Mouse (Mus musculus) layer of hippocampus, postnatal 10 days (tissue): Measurements from ENCODE around the gene Smug1. TPM values are rescaled to one million over a fixed set of nuclear protein-coding genes. Genes with fewer than 3 reads are reported as not detected.
A peak's percentile ranks its signal among the peaks of the same experiment; 100 is the strongest.

Source experiments
- DNase-seq, 2 experiments: peaks; one replicate each; pipeline ENCODE4 v3.0.0; 2021; ENCODE audit warnings: low spot score in 2 of 2
- long read RNA-seq: library from polyadenylated mRNA; stranded (forward); transcript quantifications from one replicate; pipeline ENCODE4 v2.0.0, GENCODE M21; 2023
- total RNA-seq, 2 experiments: library from RNA; stranded (reverse); gene quantifications; 2 replicates each; pipeline ENCODE4 v1.2.3; 2021

Gene Smug1
- 10 to 100 TPM; 15.1 to 17.4 TPM for total RNA-seq
- long read RNA-seq, partial matches to known transcripts: 6 of 7 reads
- long read RNA-seq, other reads (novel, unspliced or antisense): 1 of 7 reads

DNA sequence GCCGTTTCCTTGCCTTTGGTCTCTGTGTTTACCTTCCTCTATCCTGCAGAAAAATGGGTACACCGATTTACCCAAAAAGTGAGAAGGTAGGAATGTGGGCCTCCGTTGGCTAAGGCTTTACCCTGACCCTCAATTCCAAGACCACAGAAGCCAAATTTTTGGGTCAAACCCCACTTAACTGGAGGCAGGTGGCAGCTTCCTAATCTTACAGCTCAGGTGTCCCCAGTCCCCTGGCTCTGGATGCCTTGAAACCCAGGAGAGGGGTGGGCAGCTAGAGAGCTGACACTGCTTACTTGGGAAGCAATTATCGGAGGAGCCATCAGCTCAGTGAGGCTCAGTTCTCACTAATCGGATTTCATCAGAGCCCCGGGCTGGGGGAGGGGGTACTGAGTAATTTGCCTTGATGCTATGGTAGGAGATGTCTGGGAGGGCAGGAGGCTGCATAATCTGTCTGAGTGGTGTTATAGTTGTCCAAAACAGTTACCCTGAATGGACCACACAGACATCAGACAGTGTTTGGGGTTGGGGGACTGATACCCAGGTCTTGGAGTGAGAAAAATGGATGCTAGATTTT, at the start of gene Smug1:
TSS of gene Smug1 (minus strand) at position 51 of the 574 bp plus-strand sequence.
- no peak for DNase-seq

DNA sequence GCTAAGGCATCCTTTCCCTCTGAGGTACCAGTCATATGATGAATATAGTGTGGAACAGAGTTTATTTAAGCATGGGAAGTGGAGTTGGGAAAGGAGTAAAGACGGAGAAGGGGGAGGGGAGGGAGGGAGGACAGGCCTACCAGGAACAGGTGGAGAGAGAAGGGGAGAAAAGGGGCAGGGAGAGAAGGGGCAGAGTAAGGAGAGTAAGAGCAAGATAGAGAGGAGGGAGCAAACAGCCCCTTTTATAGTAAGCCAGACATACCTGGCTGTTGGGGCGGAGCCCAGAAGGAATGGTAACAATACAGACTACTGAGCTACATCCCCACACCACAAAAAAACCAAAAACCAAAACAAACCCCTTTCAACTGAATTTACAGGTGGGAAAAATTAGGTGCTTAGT, 49.2 kb upstream of the Smug1 start:
- no peak for DNase-seq

DNA sequence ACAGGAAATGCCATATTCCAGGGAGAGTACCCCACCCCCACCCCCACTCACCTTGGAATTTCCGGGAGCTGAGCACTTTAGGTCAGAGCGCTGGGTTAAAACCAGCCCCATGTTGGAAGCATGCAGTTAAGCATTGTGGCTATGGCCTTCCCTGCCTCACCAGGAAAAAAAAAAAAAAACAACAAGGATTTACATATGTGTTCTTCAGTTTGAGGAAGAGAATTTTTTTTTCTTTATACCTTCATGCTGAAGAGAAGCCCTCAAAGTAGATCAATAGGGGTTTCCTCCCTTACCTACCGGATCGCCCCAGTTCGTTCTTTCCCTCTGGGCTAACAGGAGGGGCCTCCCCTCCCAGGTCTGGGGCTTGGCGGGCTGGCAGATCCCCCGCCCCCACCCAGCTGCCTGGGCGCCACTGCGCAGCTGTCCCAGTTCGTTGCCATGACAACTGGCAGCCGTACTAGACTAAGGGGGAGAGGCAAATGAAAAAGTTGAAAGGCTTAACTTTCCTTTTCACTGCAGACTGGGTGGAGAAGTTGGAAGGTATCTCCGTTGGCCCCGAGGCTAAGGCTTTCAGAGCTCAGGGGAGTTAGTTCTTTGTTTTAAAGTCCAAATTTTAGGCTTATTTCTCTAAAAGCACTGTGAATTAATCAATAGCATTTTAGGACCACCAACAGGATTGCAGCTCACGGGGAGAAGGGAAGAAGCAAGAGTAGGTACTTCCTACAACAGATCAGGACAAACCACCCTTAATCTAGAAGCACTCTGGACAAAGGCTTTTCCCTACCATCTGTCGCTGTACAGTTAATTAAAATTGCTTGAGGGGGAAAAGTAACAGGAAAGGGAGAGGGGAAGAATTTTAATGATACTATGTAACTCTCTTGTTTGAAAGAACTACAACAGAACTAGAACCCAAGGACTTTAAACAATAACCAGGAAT, 48.3 kb upstream of the Smug1 start:
- DNase-seq: peak; percentile 87 to 92

DNA sequence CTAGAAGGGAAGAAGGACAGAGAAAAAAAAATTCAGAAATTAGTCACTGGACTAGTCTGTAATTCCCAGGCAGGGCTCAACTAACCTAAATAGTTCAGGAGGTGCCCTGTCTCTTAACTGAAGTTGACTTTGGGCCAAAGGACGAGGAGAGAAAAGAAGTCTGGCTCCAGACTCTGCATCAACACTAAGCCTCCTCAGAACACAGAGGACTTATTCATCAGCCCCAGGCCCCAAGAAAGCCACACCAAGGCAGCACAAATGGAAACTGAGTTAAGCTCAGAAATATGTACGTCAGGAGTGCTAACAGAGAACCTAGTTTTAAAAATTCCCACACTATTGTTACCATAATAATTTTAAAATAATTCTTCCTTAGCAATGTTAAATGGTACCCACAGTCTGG, 47.3 kb upstream of the Smug1 start:
- DNase-seq: no peak

DNA sequence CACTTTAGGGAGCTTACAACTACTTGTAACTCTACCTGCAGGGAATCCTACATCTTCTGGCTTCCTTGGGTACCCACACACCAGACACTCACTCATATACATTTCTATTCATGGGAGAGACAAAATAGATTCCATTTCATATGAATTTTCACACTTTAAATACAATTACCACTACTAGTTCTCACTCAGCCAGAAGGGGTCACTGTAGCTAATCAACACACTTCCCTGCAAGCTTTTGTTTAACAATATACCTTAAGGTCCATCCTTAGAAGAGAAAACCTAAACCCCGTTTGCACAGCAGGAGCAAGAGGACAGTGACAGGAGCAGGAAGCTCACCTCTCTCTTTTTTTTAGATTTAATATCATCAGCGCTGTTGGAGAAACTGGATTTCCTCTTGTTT, 38.3 kb upstream of the Smug1 start:
- no peak for DNase-seq

DNA sequence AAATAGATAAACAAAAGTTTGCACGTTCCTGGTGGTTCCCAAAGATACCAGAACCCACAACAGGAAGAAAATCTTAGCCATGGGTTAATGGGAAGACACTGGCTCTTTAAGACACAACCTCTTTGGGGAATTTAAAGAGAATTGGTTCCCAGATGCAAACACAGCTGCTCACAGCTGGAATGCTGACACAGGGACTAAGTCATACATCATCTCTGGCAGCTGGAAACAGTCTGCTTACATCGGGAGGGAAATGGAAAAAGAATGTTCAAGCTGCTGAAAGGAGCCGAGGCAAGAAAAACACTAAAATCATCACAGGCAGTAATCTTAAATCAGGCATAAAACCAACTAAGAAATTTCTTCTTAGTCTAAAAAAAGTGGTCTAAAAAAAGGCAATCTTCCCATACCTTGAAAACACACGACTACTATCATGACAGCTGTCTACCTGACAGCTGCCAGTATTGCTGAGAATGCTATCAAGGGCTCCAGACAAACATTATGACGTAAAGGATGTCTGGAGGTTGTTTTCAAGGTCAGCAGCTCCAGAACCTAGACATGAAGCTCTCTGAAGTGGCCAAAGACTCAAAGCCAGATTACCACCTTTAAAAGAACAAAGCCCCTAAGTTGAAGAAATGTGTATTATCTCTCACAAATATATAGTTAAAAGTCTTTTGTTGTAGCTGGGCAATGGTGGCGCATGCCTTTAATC, 35.3 kb upstream of the Smug1 start:
- no peak for DNase-seq

DNA sequence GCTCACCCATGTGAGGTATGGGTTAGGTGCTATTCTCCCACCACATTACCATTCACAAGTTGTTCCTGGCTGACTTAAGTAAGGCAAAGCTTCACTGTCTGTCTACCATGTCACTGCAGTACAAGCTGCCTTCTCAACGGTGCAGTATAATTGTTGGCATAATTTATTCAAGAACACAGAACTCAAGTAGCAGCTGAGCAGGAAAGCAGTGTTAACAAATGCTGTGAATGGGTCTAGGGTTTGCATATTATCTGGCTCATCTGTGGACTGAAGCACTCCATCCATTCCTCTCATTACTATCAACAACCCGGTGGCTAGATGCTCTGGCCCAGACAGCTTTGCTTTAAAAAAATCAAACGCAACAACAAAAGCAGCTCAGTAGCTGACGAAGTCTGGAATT, 30.9 kb upstream of the Smug1 start:
- DNase-seq: no peak

DNA sequence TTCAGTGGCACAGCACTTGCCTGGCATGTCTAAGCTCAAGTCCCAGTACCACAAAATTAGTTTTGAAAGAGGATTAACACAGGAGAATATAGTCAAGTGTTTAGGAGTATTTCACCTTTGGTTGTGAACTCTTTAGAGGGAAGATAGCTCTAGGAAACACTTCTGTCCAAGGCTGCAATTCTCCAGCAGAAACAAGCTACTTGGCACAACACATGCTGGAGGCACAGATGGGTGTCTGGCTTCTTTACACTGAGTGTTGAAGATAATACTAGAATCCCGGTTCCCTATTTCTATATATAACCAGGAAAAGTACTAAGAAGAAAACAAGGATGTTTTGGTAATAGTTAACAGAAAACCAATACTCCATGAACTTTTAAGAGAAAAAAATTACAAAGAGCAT, 29.9 kb upstream of the Smug1 start:
- DNase-seq: no peak

DNA sequence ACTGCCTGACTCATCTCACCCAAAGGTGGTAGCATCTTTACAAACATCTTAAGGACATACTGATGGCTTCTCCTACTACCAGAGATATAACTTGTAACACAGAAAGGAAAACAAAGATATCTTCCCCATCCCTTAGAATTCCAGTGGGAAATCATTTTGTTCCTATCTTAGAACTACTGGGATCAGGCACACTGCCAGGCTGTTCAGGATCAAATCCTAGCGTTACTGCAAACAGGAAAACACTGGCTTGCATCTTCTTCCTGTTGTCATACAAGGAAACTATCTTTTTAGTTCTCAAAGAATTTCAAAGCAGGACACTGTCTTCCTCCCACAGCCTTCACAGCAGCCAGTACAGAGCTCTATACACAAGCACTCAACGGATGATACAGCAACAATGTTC, 26.7 kb upstream of the Smug1 start:
- no peak for DNase-seq

DNA sequence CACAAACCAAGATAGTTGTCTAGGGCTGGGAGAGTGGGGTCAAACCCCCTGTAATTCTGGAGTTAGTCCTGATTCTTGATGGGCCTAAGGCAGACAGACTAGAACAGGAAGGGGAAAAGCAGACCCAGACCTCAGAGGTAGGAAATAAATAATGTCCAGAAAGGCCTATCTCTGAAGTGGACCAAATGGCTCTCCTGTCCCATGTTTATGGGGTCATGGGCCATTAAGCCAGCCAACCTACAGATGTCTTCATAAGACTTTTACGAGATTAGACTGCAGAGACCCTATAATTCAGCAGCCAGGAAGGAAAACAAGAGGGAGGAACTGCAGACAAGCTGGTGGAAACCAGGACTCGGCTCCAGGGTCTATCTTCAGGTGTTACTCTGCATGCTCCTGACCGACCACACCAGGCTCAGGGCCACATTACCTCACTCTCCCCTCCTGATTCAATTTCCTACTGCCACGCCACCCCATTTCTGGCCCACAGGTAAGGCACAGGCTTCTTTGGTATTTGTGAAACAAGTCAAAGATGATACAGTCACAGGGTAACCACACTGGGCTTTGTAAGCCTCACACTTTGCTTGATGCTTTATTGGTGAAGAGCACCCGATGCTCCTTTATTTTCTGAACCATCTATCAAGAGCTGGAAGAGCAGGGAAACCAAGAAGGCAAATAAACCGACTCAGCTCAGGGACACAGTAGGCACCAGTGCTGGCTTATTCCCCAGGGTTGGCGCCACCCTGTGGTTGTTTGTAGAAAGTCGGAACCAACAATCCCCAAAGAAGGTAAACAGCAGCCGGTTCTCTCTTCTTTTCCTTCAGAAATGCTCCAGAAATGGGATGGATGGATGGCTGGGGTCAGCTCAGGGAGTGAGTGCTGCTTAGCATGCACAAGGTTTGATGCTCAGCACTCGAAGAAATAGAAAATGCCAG, 23.9 kb upstream of the Smug1 start:
- peak; percentile 68 to 74 for DNase-seq

DNA sequence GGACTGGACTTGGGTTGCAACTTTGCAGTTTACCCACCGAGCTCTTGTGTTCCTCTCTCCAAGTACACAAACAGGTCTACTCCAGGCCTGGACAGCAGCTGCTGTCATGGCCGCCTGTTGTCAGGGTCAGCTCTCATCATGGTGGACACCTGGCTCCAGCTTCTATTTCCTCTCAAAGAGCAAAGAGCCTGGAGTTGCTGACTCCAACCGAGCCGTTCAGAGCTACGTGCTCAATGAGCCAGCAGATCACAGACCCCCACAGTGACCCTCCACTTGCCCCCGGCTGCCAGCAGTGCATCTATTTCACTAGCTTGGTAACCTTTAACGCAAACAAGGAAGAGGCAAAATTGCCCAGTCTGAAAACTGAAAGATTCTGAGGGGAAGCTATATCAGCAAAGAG, 23.2 kb upstream of the Smug1 start:
- DNase-seq: no peak

DNA sequence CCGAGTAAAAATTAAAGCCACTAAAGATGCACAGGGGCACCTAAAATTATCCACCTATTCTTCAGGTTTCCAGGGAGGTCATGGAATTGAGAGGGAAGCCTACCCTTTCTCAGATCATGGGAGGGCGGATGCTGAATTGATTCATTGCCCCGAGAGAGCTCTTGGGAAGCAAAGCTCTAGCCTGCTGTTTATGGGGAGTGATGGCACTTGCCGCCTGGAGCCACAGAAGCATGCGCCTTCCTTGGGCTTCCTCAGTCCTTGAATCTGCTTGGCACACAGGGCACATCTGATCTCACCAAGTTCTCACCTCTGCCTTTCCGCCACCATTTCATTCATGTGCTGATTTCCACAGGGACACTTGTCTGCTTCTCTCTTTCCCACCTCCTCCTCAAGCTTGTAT, 20.9 kb upstream of the Smug1 start:
- no peak for DNase-seq

DNA sequence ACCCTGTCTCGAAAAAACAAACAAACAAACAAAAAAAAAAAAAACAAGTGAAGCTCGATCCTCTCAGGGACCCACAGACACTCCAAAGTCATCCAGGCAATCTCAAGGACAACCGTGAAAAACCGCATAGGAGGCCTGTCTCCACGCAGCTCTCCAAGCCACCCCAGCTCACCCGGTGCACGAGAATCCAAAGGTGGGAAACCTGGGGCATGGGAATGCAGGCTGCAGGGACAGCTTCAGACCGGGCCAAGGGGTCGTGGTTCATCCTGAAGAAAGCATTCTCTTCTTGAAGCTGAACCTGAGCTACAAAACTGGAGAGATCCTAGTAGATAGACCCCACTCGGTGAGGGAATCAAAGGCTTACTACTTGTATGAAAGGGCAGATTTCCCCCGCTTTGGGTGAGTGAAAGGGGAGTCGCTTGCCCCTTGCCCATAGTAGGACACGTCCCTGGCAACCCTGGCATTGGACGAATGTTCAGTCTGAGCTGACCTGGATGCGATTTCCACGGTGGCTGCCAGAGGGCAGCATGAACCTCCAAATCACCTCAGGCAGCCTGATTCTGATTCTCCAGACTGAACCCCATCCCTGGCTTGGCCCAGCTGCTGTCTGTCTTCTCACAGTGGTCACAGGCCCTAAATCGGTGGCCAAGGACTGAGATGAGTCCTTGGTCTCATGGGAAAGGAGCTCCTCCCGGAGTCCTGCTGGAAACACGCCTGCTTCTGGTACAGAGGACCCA, 18.7 kb upstream of the Smug1 start:
- DNase-seq: peak; percentile 59 to 77

DNA sequence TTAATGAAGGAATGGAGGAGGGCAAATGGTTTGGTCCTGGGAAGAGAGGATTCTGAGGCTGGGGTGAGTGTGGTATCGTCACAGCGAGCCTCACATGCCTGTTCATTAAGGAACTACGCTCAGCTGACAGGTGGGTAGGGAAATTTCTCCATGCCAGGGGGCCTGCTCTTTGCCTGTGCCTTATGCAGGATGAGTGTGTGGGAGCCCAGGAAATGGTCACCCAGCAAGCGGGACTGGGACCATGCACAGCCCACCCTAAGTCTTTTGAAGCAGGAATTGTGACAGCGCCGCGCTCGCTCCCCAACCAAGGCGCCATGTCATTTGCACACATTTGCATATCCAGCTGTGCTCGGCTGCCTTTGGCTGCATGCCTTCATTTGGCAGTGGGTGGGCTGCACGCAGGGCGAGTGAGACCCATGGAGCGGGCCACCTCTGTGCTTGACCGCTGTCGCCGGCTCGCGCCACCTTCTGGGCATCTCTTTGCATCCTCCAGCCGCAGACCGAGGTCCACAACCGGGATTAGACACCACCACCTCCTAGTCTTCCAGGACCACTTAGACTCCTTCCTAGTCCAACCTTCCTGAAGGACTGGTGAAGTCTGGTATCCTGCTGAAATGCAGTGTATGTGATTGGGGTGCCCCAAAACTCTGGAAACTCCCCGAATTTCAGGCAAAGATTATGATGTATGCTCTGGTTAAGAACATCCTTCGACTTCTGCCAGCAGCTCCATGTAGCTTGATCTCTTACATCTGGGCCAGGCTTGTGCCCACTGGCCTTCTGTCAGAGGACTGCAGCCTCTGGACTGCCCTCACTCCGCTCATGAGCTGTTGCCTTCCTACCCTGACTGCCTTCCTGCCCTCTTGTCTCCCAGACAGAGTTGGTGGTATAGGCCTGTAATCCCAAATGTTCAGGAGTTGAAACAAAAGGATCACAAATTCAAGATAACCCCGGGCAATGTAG, 17.0 kb upstream of the Smug1 start:
- DNase-seq: peak; percentile 47 to 62

DNA sequence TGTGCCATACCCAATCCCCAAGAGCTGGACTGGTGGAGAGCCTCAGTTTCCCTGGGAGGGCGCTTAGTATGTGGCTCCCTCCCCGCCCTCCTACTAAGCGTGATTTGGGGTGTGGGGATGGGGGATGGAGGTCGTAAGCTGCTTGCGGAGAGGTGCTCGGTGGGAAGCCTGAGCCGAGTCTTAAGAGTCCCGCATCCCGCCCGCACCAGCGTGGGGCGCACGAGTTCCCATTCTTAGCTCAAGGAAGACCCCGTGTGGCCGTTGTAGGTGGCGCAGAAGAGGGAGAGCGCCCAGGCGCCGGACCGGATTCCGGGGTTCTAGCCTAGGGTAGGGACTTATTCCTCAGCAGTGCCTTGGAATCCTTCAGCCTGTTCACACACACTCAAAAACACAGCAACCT, 16.2 kb upstream of the Smug1 start:
- DNase-seq: peak; percentile 72 to 76

DNA sequence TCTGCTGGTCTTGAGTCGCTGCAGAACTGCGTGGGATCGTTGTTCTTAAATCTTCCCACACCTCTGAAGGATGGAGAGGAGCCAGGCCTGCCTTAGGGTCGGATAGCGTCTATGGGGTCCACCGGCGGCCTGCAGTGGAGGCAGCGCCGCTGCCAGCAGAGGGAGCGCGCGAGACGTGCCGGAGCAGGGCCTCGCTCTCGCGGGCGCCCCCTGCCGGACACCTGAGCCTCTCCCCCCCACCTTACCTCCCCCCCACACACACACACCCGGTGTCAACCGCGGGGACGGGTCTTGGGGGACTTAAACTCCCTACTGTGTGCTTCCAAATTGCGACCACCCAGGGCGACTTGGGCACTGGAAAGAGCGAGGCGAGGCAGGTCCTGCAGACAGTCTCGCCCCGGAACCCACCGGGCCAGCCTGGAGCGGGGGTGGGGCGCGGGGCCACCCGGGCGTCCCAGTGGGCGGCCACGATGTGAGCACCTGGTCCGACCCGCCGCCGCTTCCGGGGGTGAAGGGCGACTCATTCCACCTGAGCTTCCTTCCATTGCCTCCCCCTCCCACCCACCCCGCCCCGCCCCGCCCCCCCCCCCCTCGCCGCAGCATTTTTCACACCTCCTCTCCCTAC, 15.4 kb upstream of the Smug1 start:
- peak; percentile 80 to 88 for DNase-seq

DNA sequence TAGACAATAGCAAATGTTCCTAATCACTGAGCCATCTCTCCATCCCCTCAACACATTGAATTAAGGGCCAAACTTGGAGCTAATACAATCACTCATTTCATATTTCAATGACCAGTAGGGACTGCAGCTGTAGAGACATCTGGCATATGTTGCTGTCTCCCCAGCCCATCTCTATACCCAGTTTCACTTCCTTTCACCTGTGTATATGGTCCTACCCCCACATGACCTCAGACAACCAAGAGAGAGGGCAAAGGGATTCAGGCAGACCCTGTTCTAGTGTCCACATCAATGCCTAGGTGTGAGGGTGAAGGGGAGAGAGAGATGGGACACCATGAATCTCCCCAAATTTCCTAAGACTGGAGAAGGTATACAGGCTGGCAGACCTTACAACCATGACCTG, 13.5 kb upstream of the Smug1 start:
- DNase-seq: no peak

DNA sequence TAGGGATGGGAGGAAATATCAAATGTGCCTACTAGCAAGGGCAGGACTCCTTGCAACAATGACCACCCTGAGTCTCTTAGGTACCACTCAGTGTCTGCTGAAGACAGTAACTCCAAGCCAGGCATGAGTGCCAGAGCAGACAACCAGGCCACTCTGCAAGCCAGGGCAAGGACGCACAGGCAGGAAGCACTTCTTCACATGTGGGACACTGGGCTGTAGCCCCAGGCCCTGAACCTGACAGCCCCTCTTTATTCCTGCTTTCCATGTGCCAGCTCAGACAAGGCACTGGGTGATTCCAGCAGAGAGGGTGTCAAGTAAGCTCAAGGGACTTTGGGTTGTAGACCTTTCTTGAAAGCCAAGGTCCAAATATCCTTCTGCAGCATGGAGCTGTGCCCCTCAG, 11.9 kb upstream of the Smug1 start:
- DNase-seq: no peak

DNA sequence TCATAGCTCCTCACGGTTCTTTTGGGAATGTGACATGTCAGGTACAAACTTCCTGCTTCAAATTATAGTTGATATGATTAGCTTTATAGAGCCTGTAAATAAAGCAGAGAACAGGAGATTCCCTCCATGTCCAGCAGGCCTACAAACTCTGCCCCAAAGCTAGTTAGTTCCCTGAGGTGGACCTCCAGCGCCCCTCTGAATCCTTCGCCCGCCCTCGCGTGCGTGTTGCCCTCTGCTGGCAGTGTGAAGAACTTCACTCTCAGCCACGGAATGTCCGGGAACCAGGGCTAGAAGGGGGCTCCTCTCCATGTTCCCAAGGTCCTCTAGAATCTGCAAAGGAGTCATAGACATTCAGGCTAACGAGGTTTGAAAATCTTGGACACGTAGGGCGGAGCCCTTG, 11.2 kb upstream of the Smug1 start:
- peak in 1 of 2 experiments; percentile 58 for DNase-seq
